Mouse (Mus musculus): ENCODE data around the gene Cebpe.

GRCm38 (mm10) chr14:54741721-54742120 lies 29.7 kb upstream of the Cebpe start:
- TF ChIP-seq CTCF (IDR thresholded peaks at IDR 0.05; ENCODE audit: low read depth) (no peak), EP300 (IDR thresholded peaks at IDR 0.05; ENCODE audit: low read depth) (no peak)

Measured in heart, postnatal 0 days (tissue).